Mouse (Mus musculus): ENCODE results near the gene Rnf138rt1.

DNA sequence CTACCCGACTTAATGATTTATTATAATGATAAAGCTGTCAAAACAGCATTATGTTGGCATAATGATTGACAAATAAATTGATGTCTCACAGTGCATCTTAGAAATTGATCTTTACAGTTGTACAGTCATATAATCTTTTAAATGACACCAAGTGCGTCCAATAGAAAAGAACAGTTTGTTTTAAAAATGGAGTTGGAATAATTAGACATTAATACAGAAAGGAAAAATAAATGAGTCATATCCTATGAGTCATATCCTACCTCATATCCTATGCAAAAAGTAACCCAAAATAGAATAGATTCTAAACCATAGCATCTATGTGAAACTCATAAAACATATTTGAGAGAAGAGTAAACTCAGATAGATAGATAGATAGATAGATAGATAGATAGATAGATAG is 40.5 kb downstream of the Rnf138rt1 start:
- TF ChIP-seq CTCF (IDR thresholded peaks at IDR 0.05; ENCODE audit: insufficient read depth, low read depth, low read length) (no peak), POLR2A (IDR thresholded peaks at IDR 0.05; ENCODE audit: insufficient read depth, low read depth, low read length) (no peak)

Measured in olfactory bulb, adult 2 months (tissue).